Mouse (Mus musculus) erythroblast, embryonic 14.5 days (primary cell): ENCODE data around the gene Ceacam9. TPM values are rescaled to one million over a fixed set of nuclear protein-coding genes. Genes with fewer than 3 reads are reported as not detected.
"Not testable (repeated sequence)": the region's sequence is repeated elsewhere in the genome, so short reads cannot be mapped to it uniquely, and the experiment has no call there.

Experiments used
- H3K27me3 ChIP-seq: 2 replicates; pipeline ENCODE4 v1.6.1; 2012; ENCODE audit warnings: inconsistent platforms; ENCODE audit not compliant: control insufficient read depth
- H3K36me3 ChIP-seq: 2 replicates; pipeline ENCODE4 v1.6.1; 2012; ENCODE audit warnings: mild to moderate bottlenecking, inconsistent platforms; ENCODE audit not compliant: control insufficient read depth
- H3K4me1 ChIP-seq: 2 replicates; pipeline ENCODE4 v1.6.1; 2012; ENCODE audit warnings: inconsistent platforms; ENCODE audit not compliant: control insufficient read depth
- H3K4me3 ChIP-seq: replicated peaks from 2 replicates; pipeline ENCODE3; 2012; ENCODE audit warnings: moderate library complexity, mild to moderate bottlenecking, inconsistent platforms
- H3K9me3 ChIP-seq: 2 replicates; pipeline ENCODE4 v1.6.1; 2012; ENCODE audit warnings: low read length, inconsistent platforms, mixed read lengths; ENCODE audit not compliant: control insufficient read depth
- GATA1 ChIP-seq: IDR thresholded peaks from 2 replicates; pipeline ENCODE4 v1.6.1; 2012; ENCODE audit warnings: low read length, inconsistent platforms, mixed read lengths
- TAL1 ChIP-seq: IDR thresholded peaks from 3 replicates; pipeline ENCODE4 v1.6.1; 2012; ENCODE audit warnings: low read length, inconsistent platforms, mixed read lengths
- polyA plus RNA-seq: library from polyadenylated mRNA; stranded (reverse); fragments of >175 nt; gene quantifications from 2 replicates; pipeline ENCODE4 v1.2.3, GENCODE M21; 2012

Ceacam9 gene
- polyA plus RNA-seq, 1 experiment: not detected

GRCm38 (mm10) chr7:16708244-16708643, 13.5 kb upstream of the Ceacam9 start:
- Histone ChIP-seq H3K4me3 (no peak overlapping the region), H3K36me3 (no peaks in the 10 kb centered on the region), H3K9me3 (no peaks in the 10 kb centered on the region), H3K4me1 (no peaks in the 10 kb centered on the region), H3K27me3 (peaks cover 2% of the 10 kb centered on the region; the same call in 1 of the 2 replicates)
- no peak for TF ChIP-seq TAL1
- no peak for TF ChIP-seq GATA1

- no peaks in the 10 kb centered on the region for H3K9me3 ChIP-seq
- H3K36me3 ChIP-seq: no peaks in the 10 kb centered on the region
- TF ChIP-seq GATA1 (no peak), TAL1 (no peak)
- no peak overlapping the region for H3K4me3 ChIP-seq
- H3K4me1 ChIP-seq: no peaks in the 10 kb centered on the region
- peaks cover 2% of the 10 kb centered on the region; the same call in 1 of the 2 replicates for H3K27me3 ChIP-seq
Measured at GRCm38 (mm10) chr7:16710604-16711003, 11.1 kb upstream of the Ceacam9 start.

DNA sequence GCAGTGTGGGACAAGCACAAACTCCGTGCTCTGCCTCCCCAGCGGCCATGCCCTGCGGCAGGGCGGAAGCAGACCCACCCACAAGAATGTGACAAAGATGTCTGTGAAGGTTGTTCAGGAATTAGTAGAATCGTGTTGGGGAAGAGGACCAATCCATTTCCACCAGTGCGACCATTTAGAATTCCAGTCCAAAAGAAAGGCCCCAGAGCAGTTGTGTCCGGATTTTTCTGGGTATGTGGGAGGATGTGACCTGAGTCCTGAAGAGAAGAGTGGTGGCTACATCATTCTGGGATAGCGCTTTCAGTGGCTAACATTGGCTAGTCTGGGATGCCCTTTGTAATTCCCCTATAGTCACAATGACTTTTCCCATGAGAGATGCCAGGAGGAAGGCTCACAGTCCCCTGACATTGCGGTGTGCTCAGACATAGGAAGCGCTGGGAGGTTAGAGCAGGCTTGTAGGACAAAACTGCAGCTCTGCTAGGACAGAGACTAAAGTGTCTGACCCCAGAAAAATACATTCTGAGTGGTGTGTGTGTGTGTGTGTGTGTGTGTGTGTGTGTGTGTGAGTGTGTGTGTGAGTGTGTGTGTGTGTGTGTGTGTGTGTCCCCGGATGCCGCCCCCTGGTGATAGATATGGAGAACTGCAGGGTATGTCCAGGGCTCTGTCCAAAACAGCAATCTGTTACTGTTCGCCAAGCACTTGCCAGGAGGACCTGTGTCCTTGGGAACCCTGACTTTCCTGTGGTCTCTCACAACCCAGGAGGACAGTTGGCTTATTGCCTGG, 8.9 kb upstream of the Ceacam9 start:
- H3K4me3 ChIP-seq: no peak overlapping the region
- no peaks in the 10 kb centered on the region for H3K27me3 ChIP-seq
- H3K4me1 ChIP-seq: no peaks in the 10 kb centered on the region
- H3K9me3 ChIP-seq: no peaks in the 10 kb centered on the region
- H3K36me3 ChIP-seq: no peaks in the 10 kb centered on the region
- TF ChIP-seq GATA1 (no peak), TAL1 (no peak)

DNA sequence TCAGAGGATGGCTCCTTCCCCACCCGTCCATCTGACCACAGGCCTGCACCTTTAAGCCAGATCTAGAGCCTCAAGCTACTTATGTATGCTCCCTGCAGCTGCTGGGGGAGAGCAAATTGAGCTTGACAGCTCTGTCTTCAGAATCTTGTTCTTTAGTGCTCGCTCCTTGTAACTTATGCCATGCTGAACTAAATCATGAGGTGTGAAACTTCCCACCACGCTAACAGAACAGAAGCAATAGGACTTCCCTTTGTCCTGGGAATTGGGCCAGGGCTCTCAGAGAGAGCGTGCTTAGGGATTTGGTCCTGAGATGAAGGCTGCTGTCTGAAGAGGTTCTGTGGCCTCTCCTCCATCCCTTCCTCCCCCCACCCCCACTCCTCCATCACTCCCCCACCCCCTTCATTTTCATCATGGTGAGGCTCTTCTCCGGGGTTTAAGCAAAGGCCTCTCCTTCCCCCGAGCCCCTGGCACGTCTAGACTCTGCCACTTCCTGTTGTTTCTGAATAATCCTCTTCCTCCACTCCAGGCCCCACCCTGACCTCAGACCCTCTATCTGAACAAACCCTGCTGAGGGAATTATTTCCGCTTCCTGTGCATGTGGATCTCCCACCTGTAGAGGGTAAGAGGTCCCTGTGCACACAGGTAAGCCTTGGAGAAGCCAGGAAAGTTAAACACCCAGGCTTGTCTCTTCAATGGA, 5.1 kb upstream of the Ceacam9 start:
- H3K4me3 ChIP-seq, H3K27me3 ChIP-seq, H3K4me1 ChIP-seq, H3K9me3 ChIP-seq, H3K36me3 ChIP-seq: not testable (repeated sequence)

DNA sequence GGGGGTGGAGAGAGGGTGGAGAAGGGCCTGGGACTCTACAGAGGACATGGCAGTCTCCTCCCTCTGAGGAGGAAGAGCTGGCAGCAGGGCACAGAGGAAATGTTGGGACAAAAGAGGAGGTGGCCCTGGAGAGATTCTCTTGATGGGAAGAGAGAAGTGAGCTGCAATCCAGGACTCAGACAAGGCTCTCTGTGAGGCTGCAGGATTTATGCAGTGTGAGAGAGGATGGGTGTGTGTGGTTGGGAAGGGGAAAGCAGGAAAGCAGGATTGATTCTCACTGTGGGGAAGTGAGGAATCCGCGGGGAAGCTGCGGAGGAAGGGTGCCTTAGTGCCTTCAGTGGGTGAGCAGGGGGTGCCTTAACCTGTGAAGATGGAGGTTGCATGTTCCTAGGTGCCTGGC, 761 bp downstream of the Ceacam9 start:
- H3K4me1 ChIP-seq, H3K27me3 ChIP-seq, H3K36me3 ChIP-seq, H3K9me3 ChIP-seq, H3K4me3 ChIP-seq: not testable (repeated sequence)

DNA sequence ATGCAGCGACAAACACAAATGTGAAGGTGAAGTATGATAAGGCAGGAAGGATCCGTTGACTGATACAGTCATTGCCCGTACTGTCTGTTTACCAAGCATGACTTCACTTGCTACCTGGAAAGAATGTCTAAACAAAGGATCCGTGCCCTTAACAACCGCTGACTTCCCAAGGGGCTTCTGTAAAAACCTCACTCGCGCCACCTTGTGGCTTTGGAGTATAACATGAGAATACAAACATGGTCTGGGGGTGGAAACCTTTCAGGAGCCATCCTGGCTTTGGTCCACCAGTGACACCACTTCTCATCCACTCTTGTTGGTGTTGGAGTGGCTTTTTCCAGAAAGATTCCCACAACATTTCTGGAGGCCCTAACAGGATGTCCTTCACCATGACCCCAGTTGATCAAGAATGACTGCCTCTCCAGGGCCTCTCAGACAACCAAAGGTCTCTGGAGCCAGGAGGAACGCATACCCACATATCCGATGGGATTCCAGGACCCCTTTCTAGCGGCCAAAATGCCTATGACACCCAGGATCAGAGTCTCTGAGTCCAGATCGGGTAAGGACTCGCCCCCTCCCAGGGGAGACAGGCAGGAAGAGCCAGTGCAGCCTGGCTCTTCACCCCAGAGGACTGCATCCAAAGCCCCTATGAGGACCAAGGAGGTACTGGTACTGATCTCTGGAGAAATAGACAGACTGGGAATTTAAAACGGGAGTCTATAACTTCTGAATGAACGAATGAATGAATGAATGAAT, 7.0 kb downstream of the Ceacam9 start:
- H3K4me3 ChIP-seq: no peak overlapping the region
- no peaks in the 10 kb centered on the region for H3K36me3 ChIP-seq
- H3K27me3 ChIP-seq: no peaks in the 10 kb centered on the region
- TF ChIP-seq TAL1: no peak
- TF ChIP-seq GATA1: no peak
- H3K4me1 ChIP-seq: peaks cover 15% of the 10 kb centered on the region
- no peaks in the 10 kb centered on the region for H3K9me3 ChIP-seq

DNA sequence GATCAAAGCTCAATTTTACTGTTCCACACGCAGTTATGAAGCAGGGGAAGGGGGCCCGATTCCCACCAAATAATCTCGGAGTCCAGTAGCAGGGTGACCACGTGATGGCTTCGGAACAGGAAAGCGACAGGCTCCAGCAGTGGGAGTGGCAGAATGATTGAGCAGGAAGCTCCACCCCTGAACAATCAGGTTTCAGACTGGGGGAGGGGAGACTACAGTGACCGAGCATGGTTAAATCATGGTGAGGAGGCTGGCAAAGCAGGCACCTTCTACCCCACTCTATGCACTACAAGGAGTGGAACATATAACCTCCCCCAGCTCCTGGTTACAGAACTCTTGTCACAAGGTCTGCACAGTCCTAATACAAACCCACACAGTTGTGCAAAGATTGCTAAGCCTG, 7.8 kb downstream of the Ceacam9 start:
- not testable (repeated sequence) for H3K36me3 ChIP-seq, H3K9me3 ChIP-seq, H3K4me3 ChIP-seq, H3K27me3 ChIP-seq
- peaks cover 18% of the 10 kb centered on the region for H3K4me1 ChIP-seq

DNA sequence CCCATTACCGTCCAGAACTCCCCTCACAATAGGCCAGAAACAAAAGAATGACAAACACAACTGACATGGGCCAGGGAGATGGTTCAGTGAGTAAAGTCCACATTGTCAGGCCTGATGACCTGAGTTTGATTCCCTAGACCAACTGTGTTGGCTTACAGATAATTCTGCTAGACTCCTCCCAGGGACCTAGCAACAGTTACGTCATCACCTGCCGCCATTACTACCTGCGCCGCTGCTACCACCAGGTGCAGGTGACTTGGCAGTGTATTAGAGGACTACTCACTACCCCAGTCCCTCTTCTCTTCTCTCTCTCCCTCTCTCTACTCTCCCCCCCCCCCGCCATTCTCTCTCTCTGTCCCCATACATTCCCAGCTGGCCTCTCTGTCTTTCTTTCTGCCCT, 9.1 kb downstream of the Ceacam9 start:
- Histone ChIP-seq H3K4me1 (peaks cover 18% of the 10 kb centered on the region), H3K27me3 (no peaks in the 10 kb centered on the region), H3K36me3 (no peaks in the 10 kb centered on the region), H3K9me3 (no peaks in the 10 kb centered on the region), H3K4me3 (no peak overlapping the region)
- no peak for TF ChIP-seq TAL1
- no peak for TF ChIP-seq GATA1

DNA sequence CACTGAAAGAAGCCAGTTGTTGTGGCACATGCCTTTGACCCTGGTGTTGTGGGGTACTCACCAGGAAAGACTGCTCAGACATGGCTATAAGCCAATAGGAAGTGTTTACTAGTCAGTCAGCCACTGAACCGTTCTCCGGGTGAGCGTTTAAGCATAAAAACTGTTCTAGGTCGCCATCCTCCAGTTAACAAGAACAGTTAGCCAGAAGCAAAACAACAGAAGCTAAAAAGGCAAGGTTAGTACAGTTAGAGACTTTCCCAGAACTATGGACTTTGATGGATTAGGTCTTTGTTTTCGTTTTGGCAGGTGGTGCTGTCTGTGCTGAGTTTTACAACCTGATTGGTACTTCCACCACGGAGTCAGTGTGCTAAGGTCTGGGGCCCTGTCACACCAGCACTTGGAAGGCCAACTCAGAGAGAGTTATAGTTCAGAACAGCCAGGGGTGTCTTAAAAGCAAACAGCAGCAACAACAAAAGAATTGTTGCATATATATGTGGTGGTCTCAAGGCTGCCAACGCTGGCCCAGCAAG, 10.2 kb downstream of the Ceacam9 start:
- no peak overlapping the region for H3K4me3 ChIP-seq
- no peaks in the 10 kb centered on the region for H3K9me3 ChIP-seq
- H3K27me3 ChIP-seq: no peaks in the 10 kb centered on the region
- peaks cover 18% of the 10 kb centered on the region for H3K4me1 ChIP-seq
- H3K36me3 ChIP-seq: no peaks in the 10 kb centered on the region
- no peak for TF ChIP-seq TAL1
- TF ChIP-seq GATA1: no peak
